Mouse (Mus musculus) induced T-regulatory cell, adult 2 months (primary cell): ENCODE data around the gene Olfr31.

ENCODE experiments used
- DNase-seq: peaks from one replicate; pipeline ENCODE4 v3.0.0-alpha.2; 2012; ENCODE audit warnings: low read depth

The Olfr31 gene

GRCm38 (mm10) chr14:14322528-14322927 is at the start of gene Olfr31:
Gene Olfr31, plus strand, starts transcription at chr14:14322828.
- DNase-seq = no peak

GRCm38 (mm10) chr14:14294426-14294825 is 28.2 kb upstream of the Olfr31 start:
- DNase-seq = peak; percentile 70

- no peak for DNase-seq
These were observed 13.7 kb upstream of the Olfr31 start for GRCm38 (mm10) chr14:14308938-14309337.

- DNase-seq = no peak
These were observed 13.2 kb upstream of the Olfr31 start for GRCm38 (mm10) chr14:14309416-14309815.

GRCm38 (mm10) chr14:14345113-14345871 is 22.7 kb downstream of the Olfr31 start:
- DNase-seq = peak; percentile 96

- DNase-seq = peak; percentile 96
These were observed 23.6 kb downstream of the Olfr31 start, which contains the start of gene Il3ra for GRCm38 (mm10) chr14:14345948-14346812. Gene Il3ra, plus strand, starts transcription at chr14:14346275.

- no peak for DNase-seq
These were observed 24.1 kb downstream of the Olfr31 start for GRCm38 (mm10) chr14:14346813-14347100.

GRCm38 (mm10) chr14:14347151-14347835 is 24.7 kb downstream of the Olfr31 start:
- DNase-seq = peak; percentile 78

- peak; percentile 80 for DNase-seq
These were observed 25.4 kb downstream of the Olfr31 start for GRCm38 (mm10) chr14:14347836-14348621.

GRCm38 (mm10) chr14:14348674-14349401 is 26.2 kb downstream of the Olfr31 start:
- DNase-seq = no peak

GRCm38 (mm10) chr14:14349485-14350262 is 27.0 kb downstream of the Olfr31 start:
- peak; percentile 80 for DNase-seq

GRCm38 (mm10) chr14:14350263-14351147 is 27.9 kb downstream of the Olfr31 start:
- DNase-seq = peak; percentile 46

- no peak for DNase-seq
These were observed 28.5 kb downstream of the Olfr31 start for GRCm38 (mm10) chr14:14351148-14351455.

GRCm38 (mm10) chr14:14351721-14352590 is 29.3 kb downstream of the Olfr31 start:
- peak; percentile 63 for DNase-seq

GRCm38 (mm10) chr14:14352606-14353005 is 30.0 kb downstream of the Olfr31 start:
- DNase-seq = peak; percentile 68

- peak; percentile 56 for DNase-seq
These were observed 30.6 kb downstream of the Olfr31 start for GRCm38 (mm10) chr14:14353081-14353732.

- peak; percentile 46 for DNase-seq
These were observed 31.3 kb downstream of the Olfr31 start for GRCm38 (mm10) chr14:14353740-14354510.
